Mouse (Mus musculus): ENCODE measurements around the gene Slc6a11.

DNA sequence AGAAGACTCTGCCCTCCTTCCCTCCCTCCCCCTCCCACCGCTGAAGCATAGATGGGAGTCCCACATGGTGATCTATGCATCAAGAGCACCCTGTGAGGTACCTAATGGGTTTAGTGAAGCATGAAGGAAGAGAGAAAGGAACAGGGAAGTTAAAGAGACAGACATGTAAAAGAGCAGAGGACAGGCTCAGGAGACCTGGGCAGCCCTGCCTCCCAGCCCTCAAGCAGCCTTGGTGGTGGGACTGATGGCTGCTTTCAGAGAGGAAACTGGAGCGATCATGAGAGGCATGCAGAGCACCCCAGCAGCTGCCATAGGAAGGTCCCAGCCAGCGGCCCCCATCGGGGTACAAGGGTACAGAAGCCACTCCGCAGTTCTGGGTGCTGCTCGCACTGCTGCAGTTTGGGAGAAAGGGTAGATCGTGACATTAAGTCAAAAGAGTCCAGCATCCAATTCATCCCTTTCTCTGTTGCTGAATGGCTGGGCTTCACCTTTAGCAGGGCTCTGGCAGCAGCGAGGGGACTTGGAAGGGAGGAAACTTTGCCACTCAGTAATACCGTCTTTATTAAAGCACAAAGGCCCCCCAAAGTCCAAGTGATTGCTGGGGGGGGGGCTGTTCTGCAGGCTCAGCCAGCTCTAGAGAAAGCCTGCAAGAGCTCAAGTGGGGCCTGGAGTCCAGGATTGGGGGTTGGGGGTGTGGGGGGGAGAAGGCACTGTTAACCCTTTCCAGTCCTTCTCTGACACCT, 43.5 kb downstream of the Slc6a11 start:
- no peak for TF ChIP-seq CTCF (IDR thresholded peaks at IDR 0.05)
- TF ChIP-seq EP300 (IDR thresholded peaks at IDR 0.05), result no peak

Measured in lung, postnatal 0 days (tissue).